Mouse (Mus musculus) fibroblast of lung, adult 2 months (primary cell): ENCODE data around the gene Hamp.
"Not testable (repeated sequence)": the region's sequence is repeated elsewhere in the genome, so short reads cannot be mapped to it uniquely, and the experiment has no call there.

Source experiments
- DNase-seq: peaks from one replicate; pipeline ENCODE4 v3.0.0-alpha.2; 2011; ENCODE audit warnings: low read depth

The Hamp gene

GRCm38 (mm10) chr7:30956357-30956751 lies 12.5 kb upstream of the Hamp start:
- no peak for DNase-seq

GRCm38 (mm10) chr7:30955584-30956356 lies 11.9 kb upstream of the Hamp start:
- peak; percentile 49 for DNase-seq

GRCm38 (mm10) chr7:30954971-30955520 lies 11.2 kb upstream of the Hamp start:
- no peak for DNase-seq

- no peak for DNase-seq
These were observed 10.2 kb upstream of the Hamp start for GRCm38 (mm10) chr7:30954036-30954435.

GRCm38 (mm10) chr7:30953459-30953858 lies 9.6 kb upstream of the Hamp start:
- no peak for DNase-seq

- no peak for DNase-seq
These were observed 8.8 kb upstream of the Hamp start for GRCm38 (mm10) chr7:30952441-30953265.

- not testable (repeated sequence) for DNase-seq
These were observed 6.1 kb upstream of the Hamp start for GRCm38 (mm10) chr7:30949902-30950301.

- DNase-seq, result no peak
These were observed 2.0 kb upstream of the Hamp start for GRCm38 (mm10) chr7:30945876-30946275.

GRCm38 (mm10) chr7:30945466-30945865 lies 1.6 kb upstream of the Hamp start:
- not testable (repeated sequence) for DNase-seq

- not testable (repeated sequence) for DNase-seq
These were observed 874 bp upstream of the Hamp start for GRCm38 (mm10) chr7:30944706-30945105.

GRCm38 (mm10) chr7:30942365-30942764 lies 1.5 kb downstream of the Hamp start:
- DNase-seq, result not testable (repeated sequence)

- not testable (repeated sequence) for DNase-seq
These were observed 3.8 kb downstream of the Hamp start for GRCm38 (mm10) chr7:30940070-30940469.

- DNase-seq, result not testable (repeated sequence)
These were observed 8.3 kb downstream of the Hamp start for GRCm38 (mm10) chr7:30935422-30936099.

GRCm38 (mm10) chr7:30924581-30924980 lies 19.3 kb downstream of the Hamp start, which contains the start of gene Hamp2:
Gene Hamp2 (minus strand): TSS chr7:30924681.
- not testable (repeated sequence) for DNase-seq

- DNase-seq, result no peak
These were observed 19.8 kb downstream of the Hamp start for GRCm38 (mm10) chr7:30924071-30924470.

- not testable (repeated sequence) for DNase-seq
These were observed 21.3 kb downstream of the Hamp start for GRCm38 (mm10) chr7:30922490-30922889.

GRCm38 (mm10) chr7:30920217-30920616 lies 23.6 kb downstream of the Hamp start:
- DNase-seq, result no peak

GRCm38 (mm10) chr7:30917219-30917618 lies 26.6 kb downstream of the Hamp start:
- no peak for DNase-seq

- no peak for DNase-seq
These were observed 27.1 kb downstream of the Hamp start for GRCm38 (mm10) chr7:30916713-30917112.

- no peak for DNase-seq
These were observed 29.1 kb downstream of the Hamp start, which contains the start of gene Mag for GRCm38 (mm10) chr7:30914732-30915131. Gene Mag (minus strand): TSS chr7:30914873.

- no peak for DNase-seq
These were observed 34.1 kb downstream of the Hamp start for GRCm38 (mm10) chr7:30909773-30910172.

- no peak for DNase-seq
These were observed 34.8 kb downstream of the Hamp start for GRCm38 (mm10) chr7:30908992-30909431.
